Mouse (Mus musculus): ENCODE data around the gene Pnkp.

The Pnkp gene

DNA sequence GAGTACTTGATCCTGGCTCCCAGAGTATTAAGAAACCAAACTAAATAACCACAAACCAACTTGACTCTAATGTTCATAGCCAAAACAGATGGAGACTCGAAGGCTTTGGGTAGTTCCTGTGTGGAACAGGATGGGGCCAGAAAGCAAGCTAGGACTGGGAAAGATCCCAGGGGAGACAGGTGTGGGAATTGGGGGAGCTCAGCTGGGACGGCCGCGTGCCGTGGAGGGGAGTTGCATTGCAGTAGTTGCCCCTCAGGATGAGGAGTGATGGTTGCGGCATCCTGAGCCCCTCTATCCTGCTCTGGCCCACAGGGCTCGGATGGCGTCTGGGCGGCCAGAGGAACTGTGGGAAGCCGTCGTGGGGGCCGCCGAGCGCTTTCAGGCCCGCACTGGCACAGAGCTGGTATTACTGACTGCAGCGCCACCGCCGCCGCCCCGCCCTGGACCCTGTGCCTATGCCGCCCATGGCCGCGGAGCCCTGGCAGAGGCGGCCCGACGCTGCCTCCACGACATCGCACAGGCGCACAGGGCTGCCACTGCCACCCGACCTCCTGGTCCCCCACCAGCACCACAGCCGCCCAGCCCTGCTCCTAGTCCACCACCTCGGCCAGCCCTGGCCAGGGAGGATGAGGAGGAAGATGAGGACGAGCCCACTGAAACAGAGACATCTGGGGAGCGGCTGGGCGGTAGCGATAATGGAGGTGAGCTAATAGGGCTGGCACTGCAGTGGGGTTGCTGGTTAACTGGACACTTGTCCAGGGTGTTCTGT, 4.5 kb upstream of the Pnkp start:
- DNase-seq (ENCODE audit: low read depth, low spot score), result no peak

DNA sequence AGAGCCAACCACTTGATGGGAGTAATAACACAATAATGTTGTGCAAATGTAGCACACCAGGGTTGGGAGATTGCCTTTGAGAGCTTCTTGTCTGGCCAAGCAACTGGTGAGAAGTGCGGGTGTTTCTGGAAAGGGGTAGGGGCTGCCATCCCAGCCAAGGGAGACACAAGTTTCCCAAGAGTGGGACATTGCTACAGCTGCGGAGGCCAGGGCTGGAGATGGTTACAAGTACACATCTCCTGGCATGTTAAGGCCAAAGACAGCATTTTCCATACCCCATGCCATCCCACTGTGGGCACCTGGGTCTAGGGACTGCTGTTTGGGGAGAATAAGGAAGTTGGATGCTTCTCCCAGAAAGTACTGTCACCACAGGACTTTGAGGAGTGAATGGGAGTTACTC, 3.9 kb upstream of the Pnkp start:
- no peak for DNase-seq (ENCODE audit: low read depth, low spot score)

DNA sequence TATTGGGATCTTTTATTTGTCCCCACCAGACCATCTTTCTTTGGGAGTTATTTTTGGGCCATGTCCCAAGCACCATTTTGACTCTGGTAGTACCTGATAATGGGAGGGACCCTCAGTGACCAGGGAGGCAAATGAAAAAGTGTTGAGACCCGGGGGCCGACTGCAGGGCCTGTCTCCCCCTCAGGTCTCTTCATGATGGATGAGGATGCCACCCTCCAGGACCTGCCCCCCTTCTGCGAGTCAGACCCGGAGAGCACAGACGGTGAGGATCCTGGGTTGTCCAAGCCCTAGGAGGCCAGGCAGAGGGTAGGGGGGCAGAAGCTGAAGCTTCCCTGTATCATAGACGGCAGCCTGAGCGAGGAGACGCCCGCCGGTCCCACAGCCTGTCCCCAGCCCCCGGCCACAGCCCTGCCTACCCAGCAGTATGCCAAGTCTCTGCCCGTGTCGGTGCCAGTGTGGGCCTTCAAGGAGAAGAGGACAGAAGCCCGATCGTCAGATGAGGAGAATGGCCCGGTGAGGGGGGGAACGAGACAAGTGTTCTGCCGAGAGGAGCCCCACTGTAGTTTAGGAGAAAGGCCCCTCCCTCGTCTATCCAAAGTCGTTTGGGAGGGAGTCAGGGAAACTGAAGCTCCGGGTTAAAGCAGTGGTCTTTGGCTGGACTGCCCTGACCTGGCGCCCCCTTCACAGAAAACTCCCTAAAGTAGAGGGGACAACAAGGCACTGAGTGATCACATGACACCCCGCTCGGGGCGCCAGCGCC, 3.2 kb upstream of the Pnkp start:
- no peak for DNase-seq (ENCODE audit: low read depth, low spot score)

DNA sequence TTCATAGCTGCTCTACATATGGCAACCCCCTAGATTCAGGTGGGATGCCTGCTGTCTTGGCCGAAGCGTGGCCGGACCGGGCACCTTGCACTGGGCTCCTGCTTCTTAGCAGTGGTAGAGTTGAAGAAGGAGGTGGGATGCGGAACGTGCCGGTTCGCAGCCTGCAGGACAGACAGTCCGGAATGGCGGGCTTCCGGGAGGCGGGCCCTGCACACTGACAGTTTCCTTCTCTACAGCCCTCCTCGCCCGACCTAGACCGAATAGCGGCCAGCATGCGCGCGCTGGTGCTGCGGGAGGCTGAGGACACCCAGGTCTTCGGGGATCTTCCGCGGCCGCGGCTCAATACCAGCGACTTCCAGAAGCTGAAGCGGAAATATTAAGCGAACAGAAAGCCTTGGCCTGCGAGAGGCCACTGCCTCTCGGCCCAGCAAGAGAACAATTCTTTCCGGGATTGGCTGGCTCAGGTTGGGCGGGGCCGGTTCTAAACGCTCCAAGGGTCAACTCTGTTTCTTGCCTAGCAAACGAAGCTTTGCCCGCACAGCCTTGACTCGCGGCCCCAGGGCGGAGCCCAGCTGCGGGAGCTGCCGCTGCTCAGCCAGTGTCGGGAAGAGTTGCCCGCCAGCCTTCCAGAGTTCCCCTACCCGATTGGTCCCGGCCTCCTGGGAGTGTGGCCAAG, 2.4 kb upstream of the Pnkp start:
- peak; percentile 46 for DNase-seq (ENCODE audit: low read depth, low spot score)

DNA sequence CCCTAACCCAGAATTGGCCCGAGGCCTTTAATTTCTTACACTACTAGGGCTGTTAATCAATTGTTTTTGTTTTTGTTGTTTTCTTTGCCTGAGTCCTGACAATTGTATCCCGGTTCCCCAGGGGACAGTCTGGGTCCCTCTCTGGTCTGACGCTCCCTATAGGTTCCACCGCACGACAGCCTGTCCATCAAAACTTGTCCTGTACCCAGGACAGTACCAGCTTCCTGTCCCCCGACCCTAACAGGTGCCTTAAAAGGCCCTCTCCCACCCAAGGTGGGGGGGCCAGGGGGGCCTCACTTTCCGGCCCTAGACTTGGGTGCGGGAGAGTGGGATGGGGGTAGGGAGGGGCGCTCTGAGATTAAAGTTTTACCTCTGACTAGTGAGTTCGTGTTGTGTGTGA, 1.9 kb upstream of the Pnkp start:
- no peak for DNase-seq (ENCODE audit: low read depth, low spot score)

DNA sequence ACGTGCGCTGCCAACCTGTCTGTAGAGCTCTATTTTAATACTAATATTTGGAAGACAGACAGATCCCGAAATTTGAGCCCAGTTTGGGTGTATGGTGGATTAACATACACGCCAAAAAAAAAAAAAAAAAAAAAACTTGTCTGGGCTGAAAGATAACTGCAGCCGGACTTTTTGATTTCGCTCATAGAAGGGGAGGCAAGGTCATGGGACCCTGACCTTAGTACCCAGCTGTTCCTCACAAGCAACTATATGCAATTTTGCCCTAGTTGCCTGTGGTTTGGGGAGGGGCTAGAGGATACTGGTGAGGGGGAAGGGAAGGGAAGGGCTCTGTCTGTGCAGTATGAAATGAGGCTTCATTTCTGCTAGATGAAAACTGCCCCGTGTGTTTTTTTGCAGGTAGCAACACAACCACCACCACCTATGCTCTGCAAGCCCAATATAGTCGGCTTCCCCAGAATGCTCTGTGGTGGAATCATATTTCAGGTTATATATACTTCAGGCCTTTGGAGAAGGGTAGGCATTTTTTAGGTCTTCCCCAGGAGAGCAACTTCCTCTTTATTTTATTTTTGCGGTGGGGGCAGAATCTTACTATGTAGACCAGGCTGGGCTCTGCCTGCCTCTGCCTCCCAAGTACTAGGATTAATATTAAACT, 548 bp upstream of the Pnkp start:
- DNase-seq (ENCODE audit: low read depth, low spot score), result no peak

DNA sequence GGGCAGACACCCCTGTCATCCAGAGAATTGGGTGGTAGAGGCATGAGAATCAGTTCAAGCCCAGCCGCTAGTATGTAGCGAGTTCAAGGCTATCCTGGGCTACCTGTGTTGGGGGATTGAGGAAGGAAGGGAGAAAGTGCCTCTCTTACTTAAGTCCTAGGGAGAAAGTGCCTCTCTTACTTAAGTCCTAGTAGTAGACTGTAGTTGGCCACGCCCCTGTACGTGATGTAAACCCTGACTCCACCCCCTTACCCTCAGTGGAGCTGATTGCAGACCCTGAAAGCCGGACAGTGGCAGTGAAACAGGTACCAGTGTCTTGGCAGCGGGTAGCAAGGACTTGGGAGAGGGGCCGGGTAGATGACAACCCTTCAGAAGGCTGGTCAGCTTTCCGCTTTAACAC, 966 bp downstream of the Pnkp start:
- no peak for DNase-seq (ENCODE audit: low read depth, low spot score)

DNA sequence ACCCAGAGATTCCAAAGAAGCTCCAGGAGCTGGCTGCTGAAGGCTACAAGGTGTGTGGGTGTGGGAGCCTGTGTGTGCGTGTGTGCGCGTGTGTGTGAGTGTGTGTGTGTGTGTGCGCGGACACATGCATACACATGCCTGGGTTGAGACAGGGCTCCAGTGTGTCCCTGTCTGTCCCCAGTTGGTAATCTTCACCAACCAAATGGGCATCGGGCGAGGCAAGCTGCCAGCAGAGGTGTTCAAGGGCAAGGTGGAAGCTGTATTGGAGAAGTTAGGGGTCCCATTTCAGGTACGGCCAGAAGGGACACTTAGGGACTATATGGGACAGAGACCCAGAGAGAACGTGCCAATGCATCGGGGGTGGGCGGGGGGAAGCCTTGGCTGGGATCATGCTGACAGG, 3.0 kb downstream of the Pnkp start:
- no peak for DNase-seq (ENCODE audit: low read depth, low spot score)

DNA sequence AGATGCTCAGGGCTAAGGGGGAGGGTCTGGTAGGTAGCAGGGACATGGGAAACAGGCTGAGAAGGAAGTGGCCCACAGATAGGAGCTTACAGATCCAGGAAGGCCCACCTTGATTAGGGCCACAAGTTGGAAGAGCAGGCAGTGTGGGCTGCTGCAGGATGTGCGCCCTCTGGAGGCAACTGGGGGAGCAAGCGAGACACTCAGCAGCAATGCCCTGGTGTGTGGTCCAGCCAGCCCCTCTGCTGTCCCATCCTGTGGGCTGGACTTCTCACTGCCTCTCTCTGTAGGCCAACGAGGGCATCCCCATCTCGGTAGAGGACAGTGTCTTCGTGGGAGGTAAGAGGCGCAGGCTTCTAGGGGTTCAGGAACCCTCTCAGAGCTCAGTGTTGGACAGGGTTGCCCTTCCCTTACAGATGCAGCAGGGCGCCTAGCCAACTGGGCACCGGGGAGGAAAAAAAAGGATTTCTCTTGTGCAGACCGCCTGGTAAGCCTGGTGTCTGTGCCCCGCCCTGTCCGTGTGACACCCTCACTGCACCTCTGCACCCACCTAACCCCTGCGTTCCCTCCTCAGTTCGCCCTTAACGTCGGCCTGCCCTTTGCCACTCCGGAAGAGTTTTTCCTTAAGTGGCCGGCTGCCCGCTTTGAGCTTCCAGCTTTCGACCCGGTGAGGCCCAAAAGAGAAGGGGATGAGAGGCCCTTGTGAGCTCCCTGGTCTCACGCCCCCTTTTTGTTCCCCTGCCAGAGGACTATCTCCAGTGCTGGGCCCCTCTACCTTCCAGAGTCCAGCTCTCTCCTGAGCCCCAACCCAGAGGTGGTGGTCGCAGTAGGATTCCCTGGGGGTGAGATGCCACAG, 3.9 kb downstream of the Pnkp start:
- peak; percentile 62 for DNase-seq (ENCODE audit: low read depth, low spot score)

DNA sequence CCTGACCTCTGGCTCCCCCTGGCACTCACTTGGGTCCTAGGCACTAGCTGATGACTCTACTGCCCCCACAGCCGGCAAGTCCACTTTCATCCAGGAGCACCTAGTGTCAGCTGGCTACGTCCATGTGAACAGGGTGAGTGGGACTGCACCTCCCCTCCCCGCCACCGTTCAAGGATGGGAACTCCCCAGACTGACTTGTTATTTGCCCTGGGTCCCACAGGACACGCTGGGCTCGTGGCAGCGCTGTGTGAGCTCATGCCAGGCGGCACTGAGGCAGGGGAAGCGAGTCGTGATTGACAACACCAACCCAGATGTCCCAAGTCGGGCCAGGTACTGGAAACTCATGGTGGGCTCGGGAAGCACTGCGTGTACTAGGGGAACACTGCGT, 4.5 kb downstream of the Pnkp start:
- DNase-seq (ENCODE audit: low read depth, low spot score), result no peak

DNA sequence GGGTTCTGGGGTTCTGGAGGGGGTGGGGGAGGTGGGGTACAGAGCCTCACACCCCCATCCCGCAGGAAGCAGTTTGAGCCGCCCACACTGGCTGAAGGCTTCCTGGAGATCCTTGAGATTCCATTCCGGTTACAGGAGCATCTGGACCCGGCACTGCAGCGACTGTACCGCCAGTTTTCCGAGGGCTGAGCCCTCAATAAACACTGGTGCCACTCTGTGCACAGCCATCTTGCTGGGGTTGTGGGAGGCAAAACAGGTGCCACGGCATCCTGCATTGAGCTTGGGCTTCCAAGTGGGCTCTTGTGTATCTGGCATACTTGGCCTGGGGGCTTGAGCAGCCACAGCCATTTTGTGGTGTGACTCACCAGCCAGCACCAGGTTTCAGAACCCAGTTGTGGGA, 5.5 kb downstream of the Pnkp start:
- DNase-seq (ENCODE audit: low read depth, low spot score), result no peak

DNA sequence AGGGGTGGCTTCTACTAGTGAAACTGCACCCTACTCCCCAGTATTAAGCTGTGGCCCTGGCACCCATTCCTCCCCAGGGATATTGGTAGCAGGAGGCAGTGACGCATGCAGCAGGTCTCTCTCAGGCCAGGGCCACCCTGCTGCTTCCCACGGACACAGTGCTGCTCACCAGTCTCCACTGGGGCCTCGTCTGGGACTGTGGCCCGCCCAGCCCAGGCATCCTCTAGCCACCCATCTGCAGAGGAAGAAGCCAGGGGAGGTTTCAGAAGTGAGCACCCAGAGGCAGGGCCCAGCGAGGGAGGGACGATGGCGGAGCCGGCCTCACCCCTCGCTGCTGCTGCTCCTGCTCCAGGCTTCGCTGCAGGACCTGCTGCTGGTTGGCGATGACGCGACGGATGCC, 6.3 kb downstream of the Pnkp start:
- no peak for DNase-seq (ENCODE audit: low read depth, low spot score)

DNA sequence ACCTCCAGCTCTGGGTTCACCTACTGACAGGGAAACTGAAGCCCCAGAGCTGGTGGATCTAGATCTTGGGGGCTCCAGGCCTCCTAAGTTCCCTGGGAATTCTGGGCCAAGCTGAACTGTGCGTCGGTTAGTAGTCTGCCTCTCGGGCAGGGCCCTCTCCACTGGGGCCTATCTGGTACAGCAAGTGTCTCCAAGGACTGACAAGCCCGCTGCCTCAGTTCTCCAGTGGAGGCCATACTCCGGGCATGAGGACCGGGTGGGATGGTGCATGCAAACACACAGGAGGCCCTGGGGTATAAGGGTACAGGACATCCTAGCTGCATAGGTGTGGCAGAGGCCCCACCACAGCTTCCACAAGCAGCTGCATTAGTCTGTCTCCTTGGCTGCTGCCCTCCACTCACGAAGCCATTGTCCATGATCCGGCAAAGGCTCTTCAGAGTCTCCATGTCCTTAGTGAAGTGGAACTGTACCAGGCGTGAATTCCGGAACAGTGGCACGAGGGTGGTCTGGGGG, 7.1 kb downstream of the Pnkp start:
- DNase-seq (ENCODE audit: low read depth, low spot score), result no peak

DNA sequence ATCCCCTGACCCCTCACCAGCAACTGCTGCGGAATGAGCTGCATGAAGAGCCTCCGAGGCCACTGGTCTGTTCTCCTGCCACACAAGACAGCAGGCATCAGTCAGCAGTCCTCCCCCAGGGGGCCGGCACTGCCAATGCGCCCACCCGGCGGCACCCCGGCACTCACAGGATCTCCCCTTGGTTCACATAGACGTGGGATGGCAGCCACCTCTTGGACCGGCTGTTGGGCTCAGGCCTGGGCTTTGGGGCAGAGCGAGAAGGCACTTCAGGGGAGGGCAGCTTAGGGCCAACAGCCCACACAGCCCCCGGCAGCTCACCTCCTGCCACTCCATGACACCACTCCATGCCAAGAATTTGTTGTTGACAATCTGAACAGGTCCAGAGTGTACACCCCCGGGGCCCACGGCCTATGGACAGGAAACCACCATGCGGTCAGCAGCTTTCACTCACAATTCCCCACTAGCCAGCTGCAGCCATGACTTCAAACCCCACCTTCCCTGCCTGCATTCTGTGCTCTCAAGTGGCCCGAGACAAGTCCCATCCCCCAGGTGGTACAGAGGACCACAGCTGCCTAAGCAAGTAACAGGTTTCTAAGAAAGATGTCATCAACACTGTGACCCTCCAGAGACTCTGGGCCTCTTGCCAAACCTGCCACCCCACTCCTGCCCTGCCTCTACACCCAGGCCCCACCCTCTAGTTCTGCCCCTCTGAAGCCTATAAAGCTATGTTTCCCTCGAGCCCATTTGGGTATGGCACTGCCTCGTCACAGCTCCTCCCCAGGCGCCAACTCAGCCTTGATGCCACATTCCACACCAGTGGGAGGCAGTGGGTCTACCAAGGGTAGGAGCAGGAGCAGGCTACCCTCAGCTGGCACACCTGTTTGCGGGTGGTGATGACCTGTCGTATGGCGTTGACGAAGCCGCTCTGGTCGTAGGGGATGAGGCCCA, 7.9 kb downstream of the Pnkp start:
- no peak for DNase-seq (ENCODE audit: low read depth, low spot score)

DNA sequence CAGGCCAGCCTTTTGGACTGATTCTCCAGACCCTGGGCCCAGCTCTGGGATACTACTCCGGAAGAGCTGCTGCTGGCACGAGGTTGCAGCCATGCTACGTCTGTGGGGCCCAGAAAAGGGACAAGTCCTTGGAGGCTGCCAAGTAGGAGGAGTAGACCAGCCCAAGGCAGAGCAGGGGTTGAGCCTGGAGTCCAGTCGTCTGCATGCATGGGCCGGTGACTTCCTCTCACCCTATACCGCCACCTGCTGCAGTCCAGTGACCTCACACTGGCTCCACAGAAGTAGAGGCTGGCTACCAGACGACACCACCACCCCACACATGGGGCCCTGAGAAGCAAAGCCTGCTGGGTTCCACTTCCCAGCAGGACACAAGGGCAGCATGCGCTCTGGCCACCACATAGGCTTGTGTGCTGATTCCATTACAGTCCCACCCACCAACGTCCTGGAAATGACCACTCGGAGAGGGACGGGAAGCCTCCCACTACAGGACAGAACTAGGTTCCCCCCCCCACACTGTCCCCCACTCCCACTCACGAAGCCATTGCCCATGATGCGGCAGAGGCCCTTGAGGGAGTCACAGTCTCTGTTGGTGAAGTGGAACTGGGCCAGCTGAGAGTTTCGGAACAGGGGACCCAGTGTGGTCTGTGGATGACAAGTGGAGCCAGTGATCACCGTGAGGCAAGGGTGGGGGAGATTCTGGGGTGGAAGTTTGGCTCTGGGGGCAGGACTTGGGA, 9.5 kb downstream of the Pnkp start:
- no peak for DNase-seq (ENCODE audit: low read depth, low spot score)

DNA sequence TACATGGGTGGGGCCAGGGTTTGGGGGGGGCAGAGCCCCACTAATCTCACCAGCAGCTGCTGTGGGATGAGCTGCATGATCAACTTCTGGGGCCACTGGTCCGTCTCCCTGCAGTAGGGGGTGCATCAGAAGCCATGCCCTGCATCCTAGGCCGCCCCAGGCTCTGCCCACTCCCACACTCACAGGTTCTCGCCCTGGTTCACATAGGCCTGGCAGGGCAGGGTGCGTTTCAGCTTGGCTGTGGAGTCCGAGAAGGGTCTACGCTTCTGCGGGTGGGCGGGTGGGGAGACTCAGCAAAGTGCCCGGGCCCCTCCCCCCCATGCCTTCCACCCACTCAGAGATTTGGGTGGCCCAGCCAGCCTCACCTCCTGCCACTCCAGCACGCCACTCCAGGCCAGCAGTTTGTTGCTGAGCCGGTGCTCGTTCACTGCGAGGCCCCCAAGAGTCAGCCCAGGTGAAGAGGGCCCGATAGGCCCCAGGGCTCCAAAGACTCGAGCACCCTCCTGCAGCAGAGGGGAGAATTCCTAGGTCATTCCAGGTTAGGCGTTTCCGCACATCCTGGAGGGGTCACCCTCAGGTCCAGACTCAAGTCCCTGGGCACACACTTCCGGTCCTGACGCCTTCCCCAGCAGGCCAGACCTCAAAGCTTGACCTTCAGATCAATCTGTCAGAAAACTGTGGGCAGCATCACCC, 10.2 kb downstream of the Pnkp start:
- DNase-seq (ENCODE audit: low read depth, low spot score), result no peak

DNA sequence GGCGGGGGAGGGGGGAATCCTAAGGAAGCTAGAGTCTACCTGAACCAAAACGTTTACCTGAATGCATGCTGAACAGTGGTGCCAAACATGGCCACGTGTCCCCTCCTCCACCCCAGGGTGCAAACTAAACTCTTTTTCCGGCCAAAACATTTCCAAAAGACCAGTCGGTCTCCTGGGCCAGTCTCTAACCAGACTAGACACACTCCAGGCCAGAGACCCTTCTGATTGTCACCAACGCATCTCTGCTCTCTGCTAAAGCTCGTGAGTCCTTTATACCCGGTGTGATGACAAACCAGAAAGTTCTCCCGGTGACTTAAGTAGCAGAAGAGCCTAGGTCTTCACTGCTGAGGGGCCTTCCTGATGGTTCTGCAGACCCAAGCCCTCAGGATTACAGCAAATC, 10.9 kb downstream of the Pnkp start:
- DNase-seq (ENCODE audit: low read depth, low spot score), result no peak

DNA sequence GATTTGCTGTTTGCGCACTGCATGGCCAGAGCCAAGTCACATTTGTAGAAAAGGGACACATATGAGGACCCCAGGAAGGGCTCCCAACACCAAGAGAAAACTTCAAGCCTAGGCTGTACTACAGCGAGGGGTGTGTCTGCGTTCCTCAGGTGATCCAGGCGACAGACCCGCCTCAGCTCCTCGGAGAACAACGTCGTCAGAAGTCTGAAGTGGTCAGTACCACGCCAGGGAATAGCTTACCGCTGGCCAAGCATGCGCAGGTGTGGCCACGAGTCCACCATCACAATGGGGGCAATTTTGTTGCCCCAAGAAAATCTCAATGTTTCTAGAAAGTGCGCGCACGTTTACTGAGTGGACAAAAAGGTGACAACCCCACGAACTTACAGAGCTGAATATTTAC, 11.5 kb downstream of the Pnkp start:
- no peak for DNase-seq (ENCODE audit: low read depth, low spot score)
